Mouse (Mus musculus) midbrain, embryonic 16.5 days (tissue): ENCODE data around the gene Mpped2. TPM values are rescaled to one million over a fixed set of nuclear protein-coding genes. Genes with fewer than 3 reads are reported as not detected.

Source experiments
- ATAC-seq: fragments of 200-750 bp; cut with Nextera tagmentation; 2 replicates; pipeline ENCODE4 v1.8.0; 2017; ENCODE audit warnings: moderate TSS enrichment
- H3K27ac ChIP-seq: fragments of 300-500 bp; sonication (generic); 2 replicates; pipeline ENCODE4 v1.5.1; 2014; ENCODE audit warnings: mild to moderate bottlenecking, low read length, mixed read lengths
- H3K27me3 ChIP-seq: fragments of 300-500 bp; sonication (generic); 2 replicates; pipeline ENCODE4 v1.6.1; 2014; ENCODE audit warnings: low read depth, low read length, mixed read lengths; ENCODE audit not compliant: control insufficient read depth, insufficient read depth
- H3K36me3 ChIP-seq: fragments of 300-500 bp; sonication (generic); 2 replicates; pipeline ENCODE4 v1.6.1; 2014; ENCODE audit warnings: mild to moderate bottlenecking, low read length, moderate library complexity, mixed read lengths; ENCODE audit not compliant: control insufficient read depth, insufficient read depth
- H3K4me1 ChIP-seq: fragments of 300-500 bp; sonication (generic); 2 replicates; pipeline ENCODE4 v1.6.1; 2014; ENCODE audit warnings: mild to moderate bottlenecking, low read length, mixed read lengths; ENCODE audit not compliant: control insufficient read depth, insufficient read depth
- H3K4me2 ChIP-seq: fragments of 300-500 bp; sonication (generic); 2 replicates; pipeline ENCODE4 v1.6.1; 2014; ENCODE audit warnings: mild to moderate bottlenecking, low read length, mixed read lengths
- H3K4me3 ChIP-seq: fragments of 300-500 bp; sonication (generic); 2 replicates; pipeline ENCODE4 v1.5.1; 2014; ENCODE audit warnings: low read depth, mild to moderate bottlenecking, low read length, moderate library complexity, mixed read lengths
- H3K9ac ChIP-seq: fragments of 300-500 bp; sonication (generic); 2 replicates; pipeline ENCODE4 v1.6.1; 2014; ENCODE audit warnings: low read depth, low read length, mixed read lengths
- H3K9me3 ChIP-seq: fragments of 300-500 bp; sonication (generic); replicated peaks from 2 replicates; pipeline ENCODE4 v1.6.1; 2014; ENCODE audit warnings: mild to moderate bottlenecking, low read length, mixed read lengths; ENCODE audit not compliant: control insufficient read depth, poor library complexity, severe bottlenecking
- WGBS: fragments of 180-500 bp; shearing (Covaris S2); extraction: QIAGEN DNeasy Blood & Tissue Kit; methylation state at CpG from one replicate; pipeline ENCODE4 v1.1.7; 2014; 5-methylcytosine and 5-hydroxymethylcytosine counted together
- polyA plus RNA-seq: library from polyadenylated mRNA; unstranded; fragments of >200 nt; fragmentation: Nextera tagmentation; extraction: Ambion mirVana; gene quantifications from 2 replicates; pipeline ENCODE4 v1.2.1, GENCODE M21; 2015

Mpped2 gene
- polyA plus RNA-seq, 1 experiment from 2014 or later, result 110 TPM

DNA sequence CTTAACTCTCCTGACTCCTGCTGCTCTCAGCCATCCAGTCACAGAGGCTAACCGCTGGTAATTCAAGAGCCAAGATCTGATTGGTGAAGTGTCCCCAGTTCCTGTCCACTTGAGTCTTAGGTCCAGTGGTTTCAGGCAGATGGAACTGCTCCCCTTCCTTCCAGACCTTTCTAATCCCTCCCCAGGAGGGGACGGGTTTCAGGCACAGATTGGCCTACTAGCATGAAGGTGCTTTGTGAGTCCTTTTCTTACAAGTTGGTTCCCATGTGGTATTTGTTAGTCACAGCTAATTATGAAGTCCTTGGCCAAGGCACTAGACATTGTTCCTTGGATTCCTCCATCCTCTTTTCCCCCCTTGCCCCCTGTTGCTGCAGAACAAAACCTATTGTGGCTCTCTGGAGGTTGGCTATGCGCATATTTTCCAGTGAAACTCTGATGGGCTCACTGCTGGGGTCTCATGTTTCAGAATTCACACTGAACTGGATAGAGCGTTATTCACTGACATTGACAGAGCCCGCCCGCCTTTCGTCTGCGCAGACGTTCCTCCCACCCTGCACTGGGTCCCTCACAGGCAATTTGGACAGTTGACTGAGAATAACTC, 163.4 kb downstream of the Mpped2 start:
- H3K27ac ChIP-seq, result no peak overlapping the region; the same call in 1 of the 2 replicates
- ATAC-seq, result no peak
- no peak overlapping the region for H3K4me3 ChIP-seq
- no peaks in the 10 kb centered on the region for H3K9me3 ChIP-seq
- no peak overlapping the region for H3K4me2 ChIP-seq
- H3K27me3 ChIP-seq, result no peaks in the 10 kb centered on the region
- WGBS, result 23% methylated on average over 9 of the region's 9 CpGs
- peaks cover 29% of the 10 kb centered on the region for H3K4me1 ChIP-seq
- H3K9ac ChIP-seq, result no peak overlapping the region
- no peaks in the 10 kb centered on the region for H3K36me3 ChIP-seq

GRCm38 (mm10) chr2:106857258-106857657, 164.2 kb downstream of the Mpped2 start:
- H3K4me1 ChIP-seq, result peaks cover 29% of the 10 kb centered on the region
- no peaks in the 10 kb centered on the region for H3K9me3 ChIP-seq
- no peak overlapping the region for H3K4me3 ChIP-seq
- H3K27me3 ChIP-seq, result no peaks in the 10 kb centered on the region
- H3K4me2 ChIP-seq, result no peak overlapping the region
- WGBS, result 81% methylated on average over 4 of the region's 4 CpGs
- H3K36me3 ChIP-seq, result no peaks in the 10 kb centered on the region
- ATAC-seq, result no peak
- no peak overlapping the region for H3K27ac ChIP-seq
- no peak overlapping the region for H3K9ac ChIP-seq

GRCm38 (mm10) chr2:106857711-106858110, 164.6 kb downstream of the Mpped2 start:
- peaks cover 29% of the 10 kb centered on the region for H3K4me1 ChIP-seq
- H3K4me3 ChIP-seq, result no peak overlapping the region
- no peak overlapping the region for H3K4me2 ChIP-seq
- H3K9me3 ChIP-seq, result no peaks in the 10 kb centered on the region
- no peak overlapping the region for H3K9ac ChIP-seq
- H3K27ac ChIP-seq, result no peak overlapping the region
- ATAC-seq, result no peak
- 86% methylated on average over 4 of the region's 4 CpGs for WGBS
- H3K27me3 ChIP-seq, result no peaks in the 10 kb centered on the region
- no peaks in the 10 kb centered on the region for H3K36me3 ChIP-seq

GRCm38 (mm10) chr2:106860856-106861679, 168.0 kb downstream of the Mpped2 start:
- H3K27me3 ChIP-seq, result no peaks in the 10 kb centered on the region
- H3K27ac ChIP-seq, result peak overlapping the region; percentile 18; the same call in 1 of the 2 replicates
- no peaks in the 10 kb centered on the region for H3K36me3 ChIP-seq
- H3K9ac ChIP-seq, result no peak overlapping the region
- WGBS, result 40% methylated on average over 21 of the region's 21 CpGs
- no peaks in the 10 kb centered on the region for H3K9me3 ChIP-seq
- peaks cover 17% of the 10 kb centered on the region for H3K4me1 ChIP-seq
- H3K4me3 ChIP-seq, result no peak overlapping the region
- peak overlapping the region; percentile 0; the same call in 1 of the 2 replicates for H3K4me2 ChIP-seq
- ATAC-seq, result peak; percentile 60

DNA sequence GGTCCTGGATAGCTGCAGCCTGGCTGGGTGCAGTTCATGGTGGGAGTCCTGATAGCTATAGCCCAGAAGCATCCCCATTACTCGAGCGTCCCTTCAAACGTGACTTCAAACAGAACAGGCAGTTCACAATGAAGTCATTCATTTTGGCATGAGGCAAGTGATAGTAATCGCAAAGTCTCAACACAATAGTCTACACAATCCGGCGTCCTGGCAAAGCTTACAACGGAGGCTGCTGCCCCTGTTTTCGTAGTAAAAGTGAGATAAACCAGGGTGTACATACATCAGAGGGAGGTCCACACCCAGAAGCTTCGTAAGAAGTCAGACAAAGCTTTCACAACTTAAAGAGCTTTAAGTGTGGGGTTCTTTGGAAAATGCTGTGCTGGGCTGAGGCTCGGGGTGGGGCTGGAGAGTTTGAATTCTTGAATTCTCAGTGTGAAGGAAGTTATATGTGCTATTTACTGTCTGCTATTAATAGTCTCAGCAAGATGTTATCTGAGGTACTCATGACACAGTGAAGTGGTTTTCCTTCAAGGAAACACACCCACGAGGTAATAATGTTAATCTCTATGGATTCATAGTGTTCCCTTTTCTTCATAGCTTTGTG, 170.1 kb downstream of the Mpped2 start:
- WGBS, result 61% methylated on average over 11 of the region's 11 CpGs
- Histone ChIP-seq H3K4me2 (no peak overlapping the region), H3K9me3 (no peaks in the 10 kb centered on the region), H3K4me3 (no peak overlapping the region), H3K27me3 (no peaks in the 10 kb centered on the region), H3K36me3 (no peaks in the 10 kb centered on the region), H3K4me1 (peaks cover 16% of the 10 kb centered on the region), H3K27ac (no peak overlapping the region), H3K9ac (no peak overlapping the region)
- ATAC-seq, result 0 out of 2 replicates have a peak, but pooled peaks have one; percentile 17

GRCm38 (mm10) chr2:106865148-106865786, 172.2 kb downstream of the Mpped2 start:
- no peak overlapping the region for H3K4me2 ChIP-seq
- H3K9me3 ChIP-seq, result no peaks in the 10 kb centered on the region
- no peak for ATAC-seq
- no peak overlapping the region for H3K27ac ChIP-seq
- H3K36me3 ChIP-seq, result peaks cover 5% of the 10 kb centered on the region; the same call in 1 of the 2 replicates
- H3K9ac ChIP-seq, result no peak overlapping the region
- H3K4me3 ChIP-seq, result no peak overlapping the region
- H3K4me1 ChIP-seq, result peaks cover 16% of the 10 kb centered on the region
- no peaks in the 10 kb centered on the region for H3K27me3 ChIP-seq
- WGBS, result 77% methylated on average over 7 of the region's 7 CpGs

- no peak overlapping the region for H3K27ac ChIP-seq
- H3K27me3 ChIP-seq, result no peaks in the 10 kb centered on the region
- H3K4me1 ChIP-seq, result peaks cover 11% of the 10 kb centered on the region
- H3K9me3 ChIP-seq, result no peaks in the 10 kb centered on the region
- ATAC-seq, result peak; percentile 23; the same call in 1 of the 2 replicates
- WGBS, result 64% methylated on average over 5 of the region's 5 CpGs
- no peak overlapping the region for H3K4me2 ChIP-seq
- H3K4me3 ChIP-seq, result no peak overlapping the region
- H3K9ac ChIP-seq, result no peak overlapping the region
- H3K36me3 ChIP-seq, result peaks cover 5% of the 10 kb centered on the region; the same call in 1 of the 2 replicates
Measured at GRCm38 (mm10) chr2:106866303-106866702, 173.2 kb downstream of the Mpped2 start.

DNA sequence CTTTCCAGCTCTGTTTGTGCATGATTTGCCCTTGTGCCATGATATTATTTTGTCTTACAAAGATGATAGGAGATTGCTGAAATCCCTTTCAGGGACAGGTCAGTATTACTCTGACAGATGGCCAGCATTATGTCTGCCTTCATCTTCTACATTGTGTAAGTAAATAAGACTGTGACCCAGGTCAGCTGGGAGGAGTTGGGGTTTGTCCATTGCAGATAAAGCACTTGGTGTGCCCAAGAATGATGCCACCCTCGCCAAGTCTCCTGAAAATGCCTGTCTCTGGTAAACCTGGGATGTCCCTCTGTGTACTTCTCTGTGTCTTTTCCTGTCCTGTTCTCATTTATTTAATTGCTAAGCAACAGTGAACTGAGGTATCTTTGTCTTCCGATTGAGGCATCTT, 177.8 kb downstream of the Mpped2 start:
- Histone ChIP-seq H3K4me2 (no peak overlapping the region), H3K36me3 (peaks cover 5% of the 10 kb centered on the region; the same call in 1 of the 2 replicates), H3K4me3 (no peak overlapping the region), H3K27ac (no peak overlapping the region), H3K9me3 (no peaks in the 10 kb centered on the region), H3K27me3 (no peaks in the 10 kb centered on the region), H3K4me1 (peaks cover 5% of the 10 kb centered on the region; the same call in 1 of the 2 replicates), H3K9ac (no peak overlapping the region)
- WGBS, result 89% methylated on average over 2 of the region's 2 CpGs
- ATAC-seq, result no peak
